Mouse (Mus musculus) MEL (cell line): ENCODE results near the gene Nat9. TPM values are rescaled to one million over a fixed set of nuclear protein-coding genes. Genes with fewer than 3 reads are reported as not detected.

Source experiments
- DNase-seq: peaks from one replicate; pipeline ENCODE4 v3.0.0; 2011; ENCODE audit warnings: low read depth, low spot score
- H3K27ac ChIP-seq: 2 replicates; pipeline ENCODE4 v1.5.1; 2012; ENCODE audit warnings: low read depth, mild to moderate bottlenecking, control low read depth, low read length, moderate library complexity; ENCODE audit not compliant: control insufficient read depth
- H3K27me3 ChIP-seq, 2 experiments: fragments of 150-350 bp in 1 of 2; sonication (generic) in 1 of 2; 2 replicates each; pipeline ENCODE4 v1.6.1; 2012; ENCODE audit warnings: low read length in 2 of 2, mild to moderate bottlenecking in 2 of 2, improper control_type of control experiment in 1 of 2, moderate library complexity in 1 of 2; ENCODE audit not compliant: insufficient read depth in 2 of 2, control insufficient read depth in 1 of 2
- H3K36me3 ChIP-seq, 2 experiments: 2 replicates each; pipeline ENCODE4 v1.6.1; 2012 to 2014; ENCODE audit warnings: low read length in 2 of 2, improper control_type of control experiment in 1 of 2, inconsistent platforms in 1 of 2, mild to moderate bottlenecking in 1 of 2; ENCODE audit not compliant: insufficient read depth in 2 of 2, control insufficient read depth in 1 of 2
- H3K4me1 ChIP-seq, 2 experiments: fragments of 150-350 bp in 1 of 2; sonication (generic) in 1 of 2; 2 replicates each; pipeline ENCODE4 v1.6.1; 2012; ENCODE audit warnings: low read length in 2 of 2, improper control_type of control experiment in 1 of 2, mild to moderate bottlenecking in 1 of 2; ENCODE audit not compliant: insufficient read depth in 2 of 2, control insufficient read depth in 1 of 2
- H3K4me3 ChIP-seq, 2 experiments: fragments of 150-350 bp in 1 of 2; sonication (generic) in 1 of 2; 2 replicates each; pipeline ENCODE4 v1.5.1; 2012; ENCODE audit warnings: low read depth in 2 of 2, low read length in 2 of 2, mild to moderate bottlenecking in 2 of 2, moderate library complexity in 2 of 2, control low read depth in 1 of 2, improper control_type of control experiment in 1 of 2; ENCODE audit not compliant: control insufficient read depth in 1 of 2, insufficient read depth in 1 of 2
- H3K79me2 ChIP-seq: 2 replicates; pipeline ENCODE4 v1.6.1; 2012; ENCODE audit warnings: mild to moderate bottlenecking, low read length, moderate library complexity; ENCODE audit not compliant: control insufficient read depth, poor library complexity, insufficient read depth
- H3K9ac ChIP-seq: 2 replicates; pipeline ENCODE4 v1.6.1; 2012; ENCODE audit warnings: low read depth, mild to moderate bottlenecking, control low read depth, low read length, moderate library complexity; ENCODE audit not compliant: control insufficient read depth, poor library complexity, severe bottlenecking
- H3K9me3 ChIP-seq: fragments of 150-350 bp; sonication (generic); replicated peaks from 2 replicates; pipeline ENCODE4 v1.6.1; 2012; ENCODE audit warnings: mild to moderate bottlenecking, low read length, improper control_type of control experiment, moderate library complexity; ENCODE audit not compliant: insufficient read depth
- BHLHE40 ChIP-seq: IDR thresholded peaks from 2 replicates; pipeline ENCODE4 v1.6.1; 2012; ENCODE audit warnings: low read depth, mild to moderate bottlenecking, inconsistent platforms, low read length, improper control_type of control experiment, borderline replicate concordance
- CHD1 ChIP-seq: IDR thresholded peaks from 2 replicates; pipeline ENCODE4 v1.6.1; 2012; ENCODE audit warnings: low read depth, mild to moderate bottlenecking, inconsistent platforms, low read length, improper control_type of control experiment
- CHD2 ChIP-seq: IDR thresholded peaks from 2 replicates; pipeline ENCODE4 v1.6.1; 2011; ENCODE audit warnings: low read length, improper control_type of control experiment
- CTCF ChIP-seq, 3 experiments: IDR thresholded peaks in 2 of 3; conservative IDR thresholded peaks in 1 of 3; 2 replicates each; pipeline ENCODE4 v1.5.1; 2011 to 2012; ENCODE audit warnings: low read length in 3 of 3, low read depth in 2 of 3, mild to moderate bottlenecking in 2 of 3, improper control_type of control experiment in 1 of 3, inconsistent platforms in 1 of 3, mixed read lengths in 1 of 3, moderate library complexity in 1 of 3; ENCODE audit not compliant: control insufficient read depth in 1 of 3, insufficient read depth in 1 of 3, poor library complexity in 1 of 3, severe bottlenecking in 1 of 3
- E2F4 ChIP-seq: IDR thresholded peaks from 2 replicates; pipeline ENCODE4 v1.6.1; 2011; ENCODE audit warnings: low read depth, low read length, improper control_type of control experiment, borderline replicate concordance
- ELF1 ChIP-seq: IDR thresholded peaks from 2 replicates; pipeline ENCODE4 v1.6.1; 2014; ENCODE audit warnings: low read depth, mild to moderate bottlenecking, inconsistent platforms, low read length, improper control_type of control experiment, moderate library complexity
- EP300 ChIP-seq, 2 experiments: IDR thresholded peaks; 2 replicates each; pipeline ENCODE4 v1.6.1; 2011; ENCODE audit warnings: improper control_type of control experiment in 2 of 2, low read length in 2 of 2, low read depth in 1 of 2, mild to moderate bottlenecking in 1 of 2
- ETS1 ChIP-seq: IDR thresholded peaks from 2 replicates; pipeline ENCODE4 v1.6.1; 2012; ENCODE audit warnings: low read depth, mild to moderate bottlenecking, inconsistent platforms, low read length, improper control_type of control experiment, moderate library complexity
- GABPA ChIP-seq: IDR thresholded peaks from 2 replicates; pipeline ENCODE4 v1.6.1; 2012; ENCODE audit warnings: low read depth, mild to moderate bottlenecking, inconsistent platforms, low read length, improper control_type of control experiment, moderate library complexity
- HCFC1 ChIP-seq: IDR thresholded peaks from 2 replicates; pipeline ENCODE4 v1.6.1; 2012; ENCODE audit warnings: low read depth, mild to moderate bottlenecking, inconsistent platforms, low read length, improper control_type of control experiment, moderate library complexity
- KAT2A ChIP-seq: conservative IDR thresholded peaks from 2 replicates; pipeline ENCODE4 v1.6.1; 2012; ENCODE audit warnings: low read depth, low read length, improper control_type of control experiment, inconsistent platforms
- MAX ChIP-seq: IDR thresholded peaks from 2 replicates; pipeline ENCODE4 v1.6.1; 2011; ENCODE audit warnings: low read length, improper control_type of control experiment
- MAZ ChIP-seq: IDR thresholded peaks from 2 replicates; pipeline ENCODE4 v1.6.1; 2012; ENCODE audit warnings: low read depth, mild to moderate bottlenecking, inconsistent platforms, low read length, improper control_type of control experiment
- MEF2A ChIP-seq: IDR thresholded peaks from 2 replicates; pipeline ENCODE4 v1.6.1; 2014; ENCODE audit warnings: low read depth, mild to moderate bottlenecking, inconsistent platforms, low read length, improper control_type of control experiment; ENCODE audit not compliant: poor library complexity, insufficient replicate concordance, severe bottlenecking; ENCODE audit errors: extremely low read depth
- MXI1 ChIP-seq: IDR thresholded peaks from 2 replicates; pipeline ENCODE4 v1.6.1; 2011; ENCODE audit warnings: mild to moderate bottlenecking, low read depth, low read length, improper control_type of control experiment
- MYB ChIP-seq: IDR thresholded peaks from 2 replicates; pipeline ENCODE4 v1.6.1; 2011; ENCODE audit warnings: mild to moderate bottlenecking, low read depth, low read length, improper control_type of control experiment
- NRF1 ChIP-seq: IDR thresholded peaks from 2 replicates; pipeline ENCODE4 v1.6.1; 2014; ENCODE audit warnings: low read depth, mild to moderate bottlenecking, inconsistent platforms, low read length, improper control_type of control experiment, moderate library complexity; ENCODE audit not compliant: poor library complexity, insufficient read depth, severe bottlenecking
- POLR2AphosphoS2 ChIP-seq: IDR thresholded peaks from 2 replicates; pipeline ENCODE4 v1.6.1; 2011; ENCODE audit warnings: low read length, improper control_type of control experiment
- POLR2AphosphoS5 ChIP-seq: IDR thresholded peaks from 2 replicates; pipeline ENCODE4 v1.6.1; 2012; ENCODE audit warnings: low read depth, borderline replicate concordance, mild to moderate bottlenecking, inconsistent platforms, low read length, moderate library complexity, mixed read lengths
- RCOR1 ChIP-seq: IDR thresholded peaks from 2 replicates; pipeline ENCODE4 v1.6.1; 2012; ENCODE audit warnings: low read depth, mild to moderate bottlenecking, inconsistent platforms, low read length, improper control_type of control experiment
- TCF12 ChIP-seq: IDR thresholded peaks from 2 replicates; pipeline ENCODE4 v1.6.1; 2014; ENCODE audit warnings: low read depth, mild to moderate bottlenecking, inconsistent platforms, low read length, improper control_type of control experiment, moderate library complexity
- USF1 ChIP-seq: IDR thresholded peaks from 2 replicates; pipeline ENCODE4 v1.6.1; 2014; ENCODE audit warnings: low read depth, mild to moderate bottlenecking, inconsistent platforms, low read length, improper control_type of control experiment, moderate library complexity
- ZC3H11A ChIP-seq: IDR thresholded peaks from 2 replicates; pipeline ENCODE4 v1.6.1; 2012; ENCODE audit warnings: low read depth, mild to moderate bottlenecking, inconsistent platforms, low read length, improper control_type of control experiment
- ZKSCAN1 ChIP-seq: IDR thresholded peaks from 2 replicates; pipeline ENCODE4 v1.6.1; 2012; ENCODE audit warnings: low read depth, mild to moderate bottlenecking, inconsistent platforms, low read length, improper control_type of control experiment, moderate library complexity
- ZNF384 ChIP-seq: IDR thresholded peaks from 2 replicates; pipeline ENCODE4 v1.6.1; 2012; ENCODE audit warnings: low read depth, mild to moderate bottlenecking, inconsistent platforms, low read length, improper control_type of control experiment
- polyA plus RNA-seq, 2 experiments: library from polyadenylated mRNA; stranded (reverse) in 1 of 2; unstranded in 1 of 2; fragments of >175 nt in 1 of 2; fragments of >200 nt in 1 of 2; gene quantifications; 2 replicates each; pipeline versions ENCODE4 v1.2.1 to v1.2.4; 2012; ENCODE audit warnings: low replicate concordance in 2 of 2, low read depth in 1 of 2; ENCODE audit not compliant: insufficient read length in 2 of 2, insufficient read depth in 1 of 2, missing spikeins in 1 of 2
- total RNA-seq: library from RNA; depleted of rRNA; stranded (reverse); fragments of 300-350 nt; gene quantifications from 2 replicates; pipeline ENCODE4 v1.2.3, GENCODE M21; 2012

The Nat9 gene
- total and polyA plus RNA-seq, 3 experiments = 46.1 to 92.4 TPM; not detected in 1

DNA sequence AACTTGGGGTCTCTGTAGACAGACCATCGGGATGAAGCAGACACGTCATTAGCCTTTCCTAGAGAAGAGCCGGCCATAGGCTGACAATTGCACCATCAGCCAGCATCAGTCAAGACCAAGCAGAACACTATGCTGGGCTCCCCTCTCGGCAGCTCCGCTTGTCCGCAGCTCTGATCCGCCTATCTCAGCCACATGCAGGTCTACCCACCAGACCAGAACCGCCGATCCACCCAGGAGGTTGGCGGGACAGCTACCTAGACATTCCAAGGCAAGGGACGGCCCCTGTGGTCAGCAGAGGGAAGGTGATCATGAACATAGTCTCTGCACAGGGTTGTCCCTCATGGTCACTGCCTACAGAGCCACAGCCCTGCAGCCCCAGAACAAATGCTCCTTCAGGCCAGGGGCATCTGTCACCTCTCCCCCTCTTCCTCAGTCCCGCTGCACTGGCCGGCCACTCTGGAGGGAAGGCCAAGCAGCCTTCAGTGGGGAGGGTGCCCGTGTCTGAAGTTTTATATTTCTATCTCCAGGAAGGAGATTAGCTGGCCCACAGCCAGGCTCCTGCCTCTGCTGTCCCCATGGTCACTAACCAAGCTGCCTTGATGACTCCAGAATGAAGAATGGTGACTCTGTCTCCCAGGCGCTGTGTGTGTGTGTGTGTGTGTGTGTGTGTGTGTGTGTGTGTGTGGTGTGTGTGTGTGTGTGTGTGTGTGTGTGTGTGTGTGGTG, 46.8 kb upstream of the Nat9 start:
- Histone ChIP-seq H3K27me3 (no peaks in the 10 kb centered on the region), H3K36me3 (no peaks in the 10 kb centered on the region; a peak in 2 of 4 replicates), H3K9me3 (no peaks in the 10 kb centered on the region), H3K79me2 (no peaks in the 10 kb centered on the region), H3K9ac (no peak overlapping the region), H3K4me3 (no peak overlapping the region), H3K27ac (no peak overlapping the region), H3K4me1 (no peaks in the 10 kb centered on the region)
- TF ChIP-seq ELF1 (no peak), MAZ (no peak), NRF1 (no peak), MAX (no peak), BHLHE40 (no peak), EP300 (IDR thresholded peaks at IDR 0.05; ENCODE audit: low read depth in 1 of 2, low read length in 2 of 2) (no peak), POLR2AphosphoS5 (no peak), ZKSCAN1 (no peak), HCFC1 (no peak), MYB (no peak), GABPA (no peak), ETS1 (no peak), MXI1 (no peak), KAT2A (no peak), RCOR1 (no peak)
- DNase-seq = peak; percentile 31

DNA sequence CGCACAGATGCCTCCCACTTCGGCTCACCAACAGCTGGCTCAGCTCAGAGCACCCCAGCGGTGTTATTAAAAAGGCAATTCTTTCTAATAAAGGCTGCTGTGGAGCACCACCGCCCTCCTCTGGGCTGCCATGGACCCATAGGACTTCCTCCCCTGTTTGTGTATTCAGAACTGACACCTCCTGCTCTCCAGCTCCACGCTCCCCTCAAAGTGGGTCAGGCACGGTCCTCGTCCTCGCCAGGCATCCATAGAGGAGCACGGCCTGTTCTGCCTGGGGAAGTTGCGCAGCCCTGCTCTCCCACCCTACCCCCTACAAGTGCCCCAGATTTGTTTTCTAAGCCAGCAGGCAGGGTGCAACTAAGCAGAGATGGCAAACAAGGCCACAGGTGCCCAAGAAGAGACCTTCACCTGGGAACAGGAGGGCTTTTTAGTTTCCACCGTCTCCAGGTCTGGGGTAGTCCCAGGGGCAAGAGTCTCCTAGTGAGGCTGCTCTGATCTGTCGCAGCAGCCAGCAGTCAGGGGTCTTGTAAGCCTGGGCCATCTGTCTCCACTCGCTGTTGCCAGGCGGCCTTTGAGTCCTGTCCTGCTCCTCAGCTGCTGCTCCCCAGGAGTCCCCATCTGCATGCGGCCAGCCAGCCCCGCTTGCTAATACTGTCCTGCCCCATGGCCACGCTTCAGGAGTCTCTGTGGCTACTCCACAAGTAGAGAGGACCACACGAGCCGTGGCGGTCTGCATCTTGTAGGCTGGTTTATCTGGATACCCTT, 46.0 kb upstream of the Nat9 start:
- TF ChIP-seq ZKSCAN1 (no peak), TCF12 (no peak), POLR2AphosphoS2 (no peak), USF1 (no peak), CTCF (IDR thresholded peaks at IDR 0.05 in 2 of 3, conservative IDR thresholded peaks at IDR 0.05 in 1 of 3; ENCODE audit: control insufficient read depth in 1 of 3, insufficient read depth in 1 of 3, low read depth in 2 of 3, low read length in 3 of 3, poor library complexity in 1 of 3, severe bottlenecking in 1 of 3) (no peak), MAZ (no peak), BHLHE40 (no peak), MEF2A (no peak), ZNF384 (no peak), ETS1 (no peak), CHD2 (no peak), E2F4 (no peak), ZC3H11A (no peak), MAX (no peak), CHD1 (no peak)
- Histone ChIP-seq H3K27ac (no peak overlapping the region), H3K9ac (no peak overlapping the region), H3K4me1 (no peaks in the 10 kb centered on the region), H3K36me3 (no peaks in the 10 kb centered on the region; a peak in 1 of 4 replicates), H3K4me3 (no peak overlapping the region), H3K27me3 (no peaks in the 10 kb centered on the region), H3K9me3 (no peaks in the 10 kb centered on the region), H3K79me2 (no peaks in the 10 kb centered on the region)
- no peak for DNase-seq
